Mouse (Mus musculus) layer of hippocampus, adult 2 months (tissue): ENCODE results near the gene Tfap2e. TPM values are rescaled to one million over a fixed set of nuclear protein-coding genes. Genes with fewer than 3 reads are reported as not detected.

Source experiments
- DNase-seq, 2 experiments: peaks; one replicate each; pipeline ENCODE4 v3.0.0; 2022; ENCODE audit warnings: low spot score in 2 of 2
- H3K27ac ChIP-seq: fragments of 200-600 bp; 2 replicates; pipeline ENCODE4 v1.8.1; 2022
- H3K4me3 ChIP-seq: fragments of 200-600 bp; 2 replicates; pipeline ENCODE4 v1.8.1; 2022; ENCODE audit warnings: mild to moderate bottlenecking
- CTCF ChIP-seq: fragments of 200-600 bp; conservative IDR thresholded peaks from 2 replicates; pipeline ENCODE4 v1.8.1; 2022; ENCODE audit warnings: antibody characterized with exemption, mild to moderate bottlenecking, moderate library complexity
- total RNA-seq, 2 experiments: library from RNA; stranded (reverse); gene quantifications; 2 replicates each; pipeline ENCODE4 v1.2.3; 2021

Tfap2e gene
- total RNA-seq, 2 experiments from 2014 or later: 0.18 TPM; not detected in 1

DNA sequence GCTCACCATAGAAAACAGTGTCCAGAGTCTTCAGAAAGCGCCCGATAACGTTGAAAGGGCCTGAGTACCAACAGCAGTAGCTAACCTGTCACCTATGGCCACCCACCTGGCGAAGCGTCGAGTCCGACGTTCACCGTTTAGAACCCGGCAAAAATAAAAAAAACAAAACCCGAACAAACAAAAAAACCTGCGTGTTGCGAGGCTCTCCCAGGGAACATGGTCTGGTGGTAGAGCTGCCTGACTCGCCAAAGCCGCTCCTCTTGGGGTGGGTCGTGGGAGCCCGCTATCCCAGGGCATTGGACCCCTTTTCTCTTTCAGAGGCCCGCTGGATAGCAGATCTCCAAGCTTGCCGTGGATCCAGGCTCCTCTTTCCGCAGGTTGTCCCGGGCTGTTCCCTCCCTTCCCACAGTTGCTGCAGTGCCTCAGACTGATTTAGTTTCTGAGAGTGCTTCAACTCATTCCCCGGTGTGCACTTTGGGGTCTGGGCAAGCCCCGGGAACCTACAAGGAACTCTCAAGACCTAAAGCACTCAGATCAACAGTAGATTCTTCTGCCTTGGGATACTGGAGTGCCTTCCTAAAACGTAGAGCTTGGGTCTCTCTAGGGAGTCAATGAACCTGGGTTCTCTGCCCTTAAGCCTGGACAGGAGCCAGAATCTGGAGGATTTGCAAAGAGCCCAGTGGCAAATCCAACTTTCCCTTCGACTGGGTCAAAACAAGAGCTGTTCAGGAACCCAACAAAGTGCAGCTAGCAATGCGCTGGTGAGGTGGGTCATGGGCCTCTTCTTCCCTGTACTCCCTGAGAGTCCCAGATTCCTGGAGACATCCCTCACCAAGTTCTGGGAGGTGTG is 3.3 kb downstream of the Tfap2e start:
- Histone ChIP-seq H3K4me3 (no peak overlapping the region), H3K27ac (no peak overlapping the region)
- no peak for DNase-seq
- TF ChIP-seq CTCF: no peak

DNA sequence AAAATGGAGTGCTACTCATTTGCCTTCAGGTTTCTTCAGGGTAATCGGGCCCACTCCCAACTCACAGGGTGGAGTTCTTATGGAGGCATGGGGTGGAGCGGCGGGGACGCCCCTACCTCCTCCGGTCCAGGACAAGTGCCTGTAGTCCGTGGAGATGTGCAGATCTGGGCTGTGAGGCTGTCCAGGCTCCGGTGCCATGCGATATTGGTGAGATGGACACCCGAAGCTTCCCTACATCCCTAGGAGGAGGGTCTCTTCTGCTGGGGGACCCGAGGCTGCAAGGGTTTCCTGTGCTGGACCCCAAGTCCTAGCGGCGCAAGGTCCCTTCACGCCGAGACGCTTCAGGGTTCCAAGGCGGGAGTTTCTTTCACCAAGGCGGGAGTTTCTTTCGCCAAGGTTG is 3.9 kb downstream of the Tfap2e start:
- DNase-seq: no peak
- H3K4me3 ChIP-seq: no peak overlapping the region
- no peak for TF ChIP-seq CTCF
- H3K27ac ChIP-seq: no peak overlapping the region

DNA sequence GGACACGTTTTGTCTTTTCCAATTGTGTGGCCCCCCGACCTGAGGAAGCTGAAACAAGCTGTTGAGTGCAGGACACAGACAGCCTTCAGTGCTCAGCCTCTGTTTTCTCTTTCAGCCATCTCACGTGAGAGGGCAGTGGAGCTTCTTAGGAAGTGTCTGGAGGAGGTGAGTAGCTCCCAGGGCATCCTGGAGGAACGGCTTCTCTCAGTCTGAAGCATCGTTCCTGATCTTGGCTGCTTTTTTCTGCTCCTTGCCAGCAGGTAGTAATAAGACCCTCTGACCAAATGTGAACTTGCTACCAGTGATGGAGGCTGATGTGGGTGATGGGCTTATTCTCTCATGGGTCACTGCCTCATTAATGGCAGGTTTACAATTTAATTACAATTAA is 28.6 kb downstream of the Tfap2e start:
- no peak overlapping the region for H3K27ac ChIP-seq
- no peak for TF ChIP-seq CTCF
- no peak for DNase-seq

DNA sequence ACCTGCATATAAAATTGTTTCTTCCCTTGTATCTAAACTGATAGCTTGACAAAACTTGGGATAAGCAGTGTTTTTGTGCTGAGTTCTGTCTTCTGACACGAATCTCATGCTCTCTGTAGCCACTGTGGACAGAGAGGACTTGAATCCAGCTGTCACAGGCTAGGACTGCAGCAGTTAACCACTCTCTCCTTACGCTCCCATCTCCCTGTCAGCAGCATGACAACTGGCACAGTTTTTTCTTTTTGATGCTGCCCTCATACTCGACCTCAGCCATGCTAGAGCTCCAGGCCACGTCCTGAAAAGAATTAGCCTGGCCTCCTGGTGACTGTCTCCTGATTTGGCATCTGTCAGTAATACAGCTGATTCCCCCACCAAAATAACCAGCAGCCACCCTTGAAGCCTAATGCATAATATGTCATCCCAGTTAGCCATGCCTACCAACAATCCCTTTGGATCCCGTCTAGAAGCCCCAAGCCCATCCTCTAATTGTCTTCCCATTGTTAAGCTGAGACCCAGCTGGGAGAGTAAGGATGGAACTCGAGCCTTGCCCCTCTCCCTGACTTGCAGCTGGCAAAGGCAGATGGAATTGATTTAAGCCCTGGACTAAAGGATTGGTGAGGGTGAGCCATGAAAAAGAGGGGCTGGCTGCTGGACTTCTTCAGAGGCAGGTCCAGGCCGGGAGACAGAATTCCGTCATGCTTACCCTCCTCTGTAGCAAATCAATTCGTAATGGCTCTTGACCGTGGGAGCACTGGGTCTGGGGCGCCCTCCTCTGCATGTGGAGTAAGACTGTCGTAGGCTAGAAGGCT is 29.2 kb downstream of the Tfap2e start:
- no peak for TF ChIP-seq CTCF
- DNase-seq: no peak
- Histone ChIP-seq H3K27ac (no peak overlapping the region), H3K4me3 (no peak overlapping the region)

More for the DNA sequence above, 28.6 kb downstream of the Tfap2e start:
- no peak overlapping the region for H3K4me3 ChIP-seq

DNA sequence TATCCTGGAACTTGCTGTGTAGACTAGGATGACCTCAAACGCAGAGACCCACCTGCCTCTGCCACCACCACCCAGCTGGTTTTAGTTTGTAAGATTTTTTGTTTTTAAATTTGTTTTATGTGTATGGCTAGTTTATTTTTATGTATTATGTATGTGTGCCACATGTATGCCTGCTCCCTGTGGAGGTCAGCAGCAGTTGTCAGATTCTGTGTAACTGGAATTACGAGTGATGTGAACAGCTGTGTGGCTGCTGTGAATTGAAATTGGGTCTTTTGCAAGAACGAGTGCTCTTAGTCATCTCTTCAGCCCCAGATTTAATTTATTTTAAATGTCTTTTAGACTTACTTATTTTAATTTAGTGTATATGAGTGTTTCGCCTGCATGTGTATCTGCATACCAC is 39.1 kb downstream of the Tfap2e start:
- Histone ChIP-seq H3K27ac (no peak overlapping the region), H3K4me3 (no peak overlapping the region)
- DNase-seq: no peak
- TF ChIP-seq CTCF: no peak

DNA sequence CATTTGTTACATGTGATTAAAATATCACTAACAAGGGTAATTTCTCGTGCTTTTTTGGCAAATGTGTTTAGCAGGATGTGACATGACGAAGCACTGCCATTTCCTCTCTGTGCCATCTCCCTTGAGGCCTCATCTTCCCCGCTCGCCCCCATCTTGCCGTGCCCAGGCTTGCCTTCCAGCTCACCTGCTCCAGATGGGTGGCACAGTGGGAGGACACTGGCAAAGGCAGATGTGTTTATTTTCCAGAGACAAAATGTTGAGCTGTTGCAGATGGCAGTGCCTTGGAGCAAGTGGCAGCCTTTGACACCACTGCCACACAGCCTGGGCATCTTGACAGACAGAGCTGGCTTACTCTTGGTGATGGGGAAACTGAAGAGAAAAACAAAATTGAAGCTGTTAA is 43.0 kb downstream of the Tfap2e start:
- peak overlapping the region; percentile 36; the same call in 1 of the 2 replicates for H3K27ac ChIP-seq
- no peak for DNase-seq
- no peak for TF ChIP-seq CTCF
- no peak overlapping the region for H3K4me3 ChIP-seq

DNA sequence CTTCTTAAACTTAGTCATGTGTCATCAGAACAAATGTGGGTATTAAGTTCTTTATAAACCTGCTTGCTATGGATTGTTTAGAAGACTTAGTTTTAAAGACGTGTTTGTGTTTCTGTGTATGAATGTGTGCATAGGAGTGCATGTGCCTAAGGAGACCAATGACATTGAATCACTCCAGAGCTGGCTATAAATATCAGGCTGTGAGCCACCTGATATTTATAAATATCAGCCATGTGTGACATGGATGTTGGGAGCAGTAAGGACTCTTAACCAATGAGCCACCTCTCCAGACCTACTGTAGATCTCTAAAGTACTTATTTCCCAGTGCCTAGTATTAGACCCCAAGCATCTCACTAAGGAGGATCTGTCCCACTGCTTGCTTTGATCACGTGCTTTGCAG is 46.6 kb downstream of the Tfap2e start:
- no peak for TF ChIP-seq CTCF
- H3K4me3 ChIP-seq: no peak overlapping the region
- DNase-seq: no peak
- no peak overlapping the region for H3K27ac ChIP-seq

DNA sequence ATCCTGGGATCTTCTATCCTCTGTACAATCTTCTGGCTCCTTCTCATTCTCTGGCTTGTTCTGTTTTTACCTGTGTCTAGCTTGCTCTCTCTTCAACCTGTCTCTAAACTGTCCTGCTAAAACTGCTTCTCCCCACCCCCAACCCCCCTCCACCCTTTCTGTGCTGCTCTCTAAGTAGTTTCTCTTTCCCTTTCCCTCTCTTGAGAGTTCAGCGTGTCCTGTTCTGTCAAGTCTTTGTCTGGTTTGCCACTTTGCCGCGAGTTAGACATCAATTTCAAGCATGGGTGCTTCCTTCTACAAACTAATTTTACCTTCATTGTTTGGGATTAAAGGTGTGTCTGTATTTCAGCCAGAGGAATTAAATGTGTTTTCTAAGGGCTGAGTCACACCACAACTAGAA is 53.0 kb downstream of the Tfap2e start:
- no peak for DNase-seq
- H3K27ac ChIP-seq: no peak overlapping the region
- no peak for TF ChIP-seq CTCF
- H3K4me3 ChIP-seq: no peak overlapping the region

DNA sequence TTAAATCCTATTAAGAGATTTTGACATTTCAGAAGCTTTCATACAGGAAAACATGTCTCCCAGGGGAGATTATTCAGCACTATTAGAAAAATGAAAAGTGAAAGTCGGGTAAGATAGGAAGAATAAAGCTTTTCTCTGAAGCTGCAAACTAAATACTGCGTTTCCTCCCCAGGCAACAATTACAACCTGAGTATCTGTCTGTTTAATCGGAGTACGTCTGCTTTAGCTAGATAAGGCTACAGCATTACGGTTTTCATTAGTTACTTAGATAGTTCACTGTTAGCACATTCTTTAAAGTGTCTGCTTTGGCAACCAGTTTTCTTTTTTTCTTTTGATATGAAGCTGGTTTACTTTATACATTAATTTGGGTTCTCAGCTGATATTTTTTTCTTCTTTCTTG is 53.7 kb downstream of the Tfap2e start:
- H3K27ac ChIP-seq: no peak overlapping the region
- DNase-seq: no peak
- H3K4me3 ChIP-seq: no peak overlapping the region
- no peak for TF ChIP-seq CTCF

DNA sequence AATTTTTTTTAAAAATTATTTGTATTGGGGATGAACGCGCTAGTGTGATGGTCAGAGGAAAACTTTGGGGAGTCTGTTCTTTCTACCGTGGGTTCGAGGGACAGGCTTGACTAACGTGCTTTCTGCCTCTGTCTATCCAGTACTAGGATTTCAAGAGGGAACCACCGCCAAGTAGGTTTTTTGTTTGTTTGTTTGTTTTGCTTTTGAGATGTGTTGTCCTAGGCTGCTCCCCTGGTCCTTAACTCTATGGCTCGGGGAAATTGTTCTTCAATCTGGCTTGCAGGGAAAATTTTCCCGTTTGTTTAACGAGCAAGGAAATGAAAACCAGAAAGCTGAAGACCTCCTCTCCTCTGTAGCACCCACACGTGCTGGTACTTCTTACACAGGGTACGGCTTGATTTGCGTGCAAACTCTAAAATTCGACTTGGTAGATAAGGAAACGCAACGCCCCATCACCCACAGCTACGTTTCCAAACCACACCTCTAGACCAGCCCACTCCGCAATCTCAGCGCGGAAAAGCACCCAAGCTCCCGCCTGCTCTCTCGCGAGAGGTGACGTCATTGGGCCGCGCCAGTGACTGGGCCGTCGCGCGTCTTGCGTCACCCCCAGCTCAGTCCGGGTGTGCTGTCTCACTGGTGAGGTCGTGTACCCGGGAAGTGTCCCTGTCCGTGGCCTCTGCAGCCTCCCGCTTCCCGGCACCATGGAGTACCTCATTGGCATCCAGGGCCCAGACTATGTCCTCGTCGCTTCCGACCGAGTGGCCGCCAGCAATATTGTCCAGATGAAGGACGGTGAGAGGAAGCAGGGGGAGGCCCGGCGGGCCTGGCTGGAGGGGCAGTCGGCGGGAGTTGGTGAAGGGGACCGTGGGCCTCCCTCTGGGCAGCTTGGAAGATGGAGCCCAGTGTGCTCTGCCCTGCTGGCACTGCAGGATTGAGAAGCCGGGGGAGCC is 58.7 kb downstream of the Tfap2e start, which contains the start of gene Psmb2:
TSS of gene Psmb2 (plus strand) at position 577 of the 950 bp plus-strand sequence.
- H3K4me3 ChIP-seq: peak within 1 kb of the TSS; percentile 85
- TF ChIP-seq CTCF: no peak
- DNase-seq: peak; percentile 96 to 100
- peak within 1 kb of the TSS; percentile 93 for H3K27ac ChIP-seq

DNA sequence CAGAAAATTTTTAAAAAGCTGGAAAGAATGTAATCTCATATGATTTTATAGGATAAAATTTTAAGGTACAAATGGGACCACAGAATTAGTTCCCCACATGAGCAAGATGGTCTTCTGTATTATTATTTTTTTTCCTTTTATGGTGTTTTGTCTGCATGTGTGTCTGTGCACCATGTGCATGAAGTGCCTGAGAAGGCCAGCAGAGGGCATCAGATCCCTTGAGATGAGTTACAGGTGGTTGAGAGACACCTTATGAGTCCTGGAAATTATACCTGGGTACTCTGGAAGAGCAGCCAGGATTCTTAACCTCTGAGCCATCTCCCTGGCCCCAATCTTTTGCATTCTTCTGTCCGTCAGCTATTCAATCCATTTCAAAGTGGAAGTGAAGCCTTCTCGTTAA is 69.0 kb downstream of the Tfap2e start:
- DNase-seq: no peak
- Histone ChIP-seq H3K27ac (no peak overlapping the region), H3K4me3 (no peak overlapping the region)
- TF ChIP-seq CTCF: peak; percentile 47

Other genes with a start within 250 kb of the Tfap2e start
- 1 to 10 TPM; 7.5 to 9.5 TPM for gene Ago4, start 202.8 kb downstream of the Tfap2e start, total RNA-seq
- 1 to 10 TPM; 1.6 to 2.2 TPM for gene Clspn, start 179.3 kb downstream of the Tfap2e start, total RNA-seq
- gene 5730409E04Rik, start 126.4 kb downstream of the Tfap2e start, total RNA-seq: 10 to 100 TPM; 64.3 to 72.3 TPM
- gene Psmb2, start 58.6 kb downstream of the Tfap2e start, total RNA-seq: 100 to 1,000 TPM; 111 to 115 TPM
- gene Ncdn, start 17.2 kb upstream of the Tfap2e start, total RNA-seq: 1,000 to 10,000 TPM; 1,998 to 2,007 TPM
- 10 to 100 TPM; 68.7 to 72.4 TPM for gene AU040320, start 17.3 kb upstream of the Tfap2e start, total RNA-seq
- gene Zmym4, start 231.9 kb upstream of the Tfap2e start, total RNA-seq: 10 to 100 TPM; 47.6 to 51.9 TPM